Mouse (Mus musculus) myocyte (in vitro differentiated cells): Measurements from ENCODE around the gene Cacna2d2. TPM values are rescaled to one million over a fixed set of nuclear protein-coding genes. Genes with fewer than 3 reads are reported as not detected.

Experiments
- H3K27me3 ChIP-seq: one replicate; pipeline ENCODE4 v1.6.1; 2011; ENCODE audit not compliant: control insufficient read depth, insufficient read depth, insufficient read length
- H3K36me3 ChIP-seq: one replicate; pipeline ENCODE4 v1.6.1; 2011; ENCODE audit not compliant: control insufficient read depth, insufficient read depth
- H3K4me2 ChIP-seq: one replicate; pipeline ENCODE4 v1.6.1; 2011; ENCODE audit warnings: low read depth, control low read depth
- H3K4me3 ChIP-seq: one replicate; pipeline ENCODE4 v1.5.1; 2011; ENCODE audit warnings: mild to moderate bottlenecking, control low read depth, moderate library complexity
- H3K79me2 ChIP-seq: one replicate; pipeline ENCODE4 v1.6.1; 2011; ENCODE audit not compliant: control insufficient read depth, insufficient read depth
- H3ac ChIP-seq: one replicate; pipeline ENCODE4 v1.6.1; 2011; ENCODE audit not compliant: control insufficient read depth, insufficient read length
- CEBPB ChIP-seq: IDR thresholded peaks from 2 replicates; pipeline ENCODE4 v1.6.1; 2011; ENCODE audit warnings: mild to moderate bottlenecking, moderate library complexity; ENCODE audit not compliant: poor library complexity, insufficient read depth, severe bottlenecking
- E2F4 ChIP-seq: IDR thresholded peaks from one replicate; pipeline ENCODE4 v1.6.1; 2011; ENCODE audit warnings: mild to moderate bottlenecking, control low read depth, moderate library complexity; ENCODE audit not compliant: insufficient read depth
- MAX ChIP-seq: IDR thresholded peaks from one replicate; pipeline ENCODE4 v1.6.1; 2011; ENCODE audit warnings: low read depth, mild to moderate bottlenecking, control low read depth
- MYOD1 ChIP-seq, 3 experiments: IDR thresholded peaks; one replicate each; pipeline ENCODE4 v1.6.1; 2011; ENCODE audit warnings: control low read depth in 2 of 3, low read depth in 2 of 3, mild to moderate bottlenecking in 2 of 3, moderate library complexity in 1 of 3; ENCODE audit not compliant: insufficient read length in 2 of 3, control insufficient read depth in 1 of 3
- MYOG ChIP-seq, 3 experiments: IDR thresholded peaks; one replicate each; pipeline ENCODE4 v1.6.1; 2011; ENCODE audit warnings: control low read depth in 2 of 3, low read depth in 2 of 3, mild to moderate bottlenecking in 2 of 3; ENCODE audit not compliant: insufficient read length in 2 of 3, control insufficient read depth in 1 of 3, insufficient read depth in 1 of 3
- POLR2A ChIP-seq: IDR thresholded peaks from one replicate; pipeline ENCODE4 v1.6.1; 2011; ENCODE audit warnings: low read depth, mild to moderate bottlenecking, control low read depth, moderate library complexity; ENCODE audit not compliant: insufficient read length
- POLR2AphosphoS2 ChIP-seq: IDR thresholded peaks from one replicate; pipeline ENCODE4 v1.6.1; 2011; ENCODE audit warnings: low read depth, control low read depth; ENCODE audit not compliant: insufficient read length
- REST ChIP-seq: IDR thresholded peaks from one replicate; pipeline ENCODE4 v1.6.1; 2011; ENCODE audit warnings: mild to moderate bottlenecking, control low read depth, moderate library complexity; ENCODE audit not compliant: insufficient read depth, insufficient read length
- SRF ChIP-seq: IDR thresholded peaks from one replicate; pipeline ENCODE4 v1.6.1; 2011; ENCODE audit warnings: low read depth; ENCODE audit not compliant: control insufficient read depth, insufficient read length
- TCF12 ChIP-seq: IDR thresholded peaks from one replicate; pipeline ENCODE4 v1.6.1; 2011; ENCODE audit warnings: mild to moderate bottlenecking, control low read depth; ENCODE audit not compliant: poor library complexity, insufficient read depth, severe bottlenecking
- TCF3 ChIP-seq: IDR thresholded peaks from one replicate; pipeline ENCODE4 v1.6.1; 2011; ENCODE audit warnings: low read depth, control low read depth; ENCODE audit not compliant: insufficient read length
- USF1 ChIP-seq: IDR thresholded peaks from one replicate; pipeline ENCODE4 v1.6.1; 2011; ENCODE audit warnings: low read depth, mild to moderate bottlenecking, control low read depth, moderate library complexity
- polyA plus RNA-seq: library from polyadenylated mRNA; unstranded; fragments of >200 nt; fragmentation: generic; extraction: Trizol; gene quantifications from one replicate; pipeline ENCODE4 v1.2.1, GENCODE M21; 2012; ENCODE audit warnings: missing spikeins

Gene Cacna2d2
- polyA plus RNA-seq, 1 experiment = 0.50 TPM

GRCm38 (mm10) chr9:107386722-107387121 is 12.7 kb upstream of the Cacna2d2 start:
- no peak for TF ChIP-seq REST
- no peak for TF ChIP-seq USF1
- no peak for TF ChIP-seq MAX
- TF ChIP-seq E2F4 = no peak
- TF ChIP-seq CEBPB = no peak
- TF ChIP-seq MYOD1 (IDR thresholded peaks at IDR 0.05; ENCODE audit: control insufficient read depth in 1 of 3, insufficient read length in 2 of 3, low read depth in 2 of 3) = no peak
- TF ChIP-seq POLR2A = no peak
- no peak for TF ChIP-seq TCF3
- no peak for TF ChIP-seq MYOG (IDR thresholded peaks at IDR 0.05; ENCODE audit: control insufficient read depth in 1 of 3, insufficient read depth in 1 of 3, insufficient read length in 2 of 3, low read depth in 2 of 3)
- Histone ChIP-seq H3K4me3 (no peak overlapping the region), H3ac (no peak overlapping the region), H3K4me2 (no peak overlapping the region), H3K79me2 (no peaks in the 10 kb centered on the region), H3K27me3 (peaks cover 57% of the 10 kb centered on the region), H3K36me3 (no peaks in the 10 kb centered on the region)

- TF ChIP-seq MAX = no peak
- TF ChIP-seq SRF = no peak
- no peak for TF ChIP-seq TCF12
- TF ChIP-seq MYOD1 (IDR thresholded peaks at IDR 0.05; ENCODE audit: control insufficient read depth in 1 of 3, insufficient read length in 2 of 3, low read depth in 2 of 3) = no peak
- TF ChIP-seq TCF3 = no peak
- TF ChIP-seq REST = no peak
- TF ChIP-seq POLR2A = no peak
- TF ChIP-seq E2F4 = no peak
- TF ChIP-seq CEBPB = no peak
- TF ChIP-seq POLR2AphosphoS2 = no peak
- Histone ChIP-seq H3K79me2 (no peaks in the 10 kb centered on the region), H3K4me2 (no peak overlapping the region), H3K27me3 (peaks cover 60% of the 10 kb centered on the region), H3K36me3 (no peaks in the 10 kb centered on the region), H3ac (no peak overlapping the region), H3K4me3 (no peak overlapping the region)
Measured at GRCm38 (mm10) chr9:107387708-107388107, 11.7 kb upstream of the Cacna2d2 start.

- H3K79me2 ChIP-seq = no peaks in the 10 kb centered on the region
- peaks cover 66% of the 10 kb centered on the region for H3K27me3 ChIP-seq
Measured at GRCm38 (mm10) chr9:107388263-107388662, 11.1 kb upstream of the Cacna2d2 start.

GRCm38 (mm10) chr9:107396397-107396796 is 3.0 kb upstream of the Cacna2d2 start:
- no peak overlapping the region for H3K4me2 ChIP-seq
- no peak for TF ChIP-seq POLR2A
- no peak for TF ChIP-seq CEBPB
- TF ChIP-seq MAX = no peak
- TF ChIP-seq REST = no peak
- no peak for TF ChIP-seq USF1
- no peak for TF ChIP-seq SRF
- TF ChIP-seq POLR2AphosphoS2 = no peak
- TF ChIP-seq E2F4 = no peak
- H3K79me2 ChIP-seq = no peaks in the 10 kb centered on the region
- no peak overlapping the region for H3K4me3 ChIP-seq
- peaks cover 68% of the 10 kb centered on the region for H3K27me3 ChIP-seq
- no peaks in the 10 kb centered on the region for H3K36me3 ChIP-seq
- no peak overlapping the region for H3ac ChIP-seq

More at GRCm38 (mm10) chr9:107388263-107388662, 11.1 kb upstream of the Cacna2d2 start:
- H3K4me2 ChIP-seq = no peak overlapping the region
- H3K36me3 ChIP-seq = no peaks in the 10 kb centered on the region
- H3K4me3 ChIP-seq = no peak overlapping the region
- H3ac ChIP-seq = no peak overlapping the region
- TF ChIP-seq SRF (no peak), POLR2AphosphoS2 (no peak), CEBPB (no peak), REST (no peak), MYOG (IDR thresholded peaks at IDR 0.05; ENCODE audit: control insufficient read depth in 1 of 3, insufficient read depth in 1 of 3, insufficient read length in 2 of 3, low read depth in 2 of 3) (no peak), POLR2A (no peak), USF1 (no peak), E2F4 (no peak), MYOD1 (IDR thresholded peaks at IDR 0.05; ENCODE audit: control insufficient read depth in 1 of 3, insufficient read length in 2 of 3, low read depth in 2 of 3) (no peak), TCF12 (no peak)

- Histone ChIP-seq H3K79me2 (no peaks in the 10 kb centered on the region), H3K4me2 (no peak overlapping the region), H3K27me3 (peaks cover 78% of the 10 kb centered on the region), H3K36me3 (no peaks in the 10 kb centered on the region), H3K4me3 (no peak overlapping the region), H3ac (no peak overlapping the region)
- TF ChIP-seq E2F4 = no peak
- TF ChIP-seq SRF = no peak
- TF ChIP-seq REST = no peak
- no peak for TF ChIP-seq MYOD1 (IDR thresholded peaks at IDR 0.05; ENCODE audit: control insufficient read depth in 1 of 3, insufficient read length in 2 of 3, low read depth in 2 of 3)
- TF ChIP-seq CEBPB = no peak
- TF ChIP-seq MAX = no peak
- no peak for TF ChIP-seq POLR2AphosphoS2
- no peak for TF ChIP-seq POLR2A
- no peak for TF ChIP-seq TCF12
- no peak for TF ChIP-seq MYOG (IDR thresholded peaks at IDR 0.05; ENCODE audit: control insufficient read depth in 1 of 3, insufficient read depth in 1 of 3, insufficient read length in 2 of 3, low read depth in 2 of 3)
- no peak for TF ChIP-seq TCF3
- no peak for TF ChIP-seq USF1
Measured at GRCm38 (mm10) chr9:107398968-107399367, 444 bp upstream of the Cacna2d2 start.
